Mouse (Mus musculus) adrenal gland (tissue): Measurements from ENCODE around the gene Ndufv2.

Experiments
- intact Hi-C: fragments of 180-260 bp; cut with DNase I; formaldehyde crosslinking; loops from one replicate; pipeline ENCODE4 v1.15.1; 2025
- long read RNA-seq, 2 experiments: library from polyadenylated mRNA; unstranded; transcript quantifications; one replicate each; pipeline ENCODE4 v2.0.0; 2020; ENCODE audit warnings: borderline replicate concordance in 1 of 2; ENCODE audit not compliant: insufficient replicate concordance in 1 of 2

The Ndufv2 gene
- long read RNA-seq, experiment 1, transcript Ndufv2-203 (8 exons, 1,697 nt): major isoform, 215 of 226 reads
- long read RNA-seq, experiment 1, partial matches to known transcripts: 3 of 226 reads
- long read RNA-seq, experiment 1, other reads (novel, unspliced or antisense): 8 of 226 reads
- long read RNA-seq, experiment 2, transcript Ndufv2-203 (8 exons, 1,697 nt): major isoform, 276 of 297 reads
- long read RNA-seq, experiment 2, partial matches to known transcripts: 7 of 297 reads
- long read RNA-seq, experiment 2, other reads (novel, unspliced or antisense): 14 of 297 reads

DNA sequence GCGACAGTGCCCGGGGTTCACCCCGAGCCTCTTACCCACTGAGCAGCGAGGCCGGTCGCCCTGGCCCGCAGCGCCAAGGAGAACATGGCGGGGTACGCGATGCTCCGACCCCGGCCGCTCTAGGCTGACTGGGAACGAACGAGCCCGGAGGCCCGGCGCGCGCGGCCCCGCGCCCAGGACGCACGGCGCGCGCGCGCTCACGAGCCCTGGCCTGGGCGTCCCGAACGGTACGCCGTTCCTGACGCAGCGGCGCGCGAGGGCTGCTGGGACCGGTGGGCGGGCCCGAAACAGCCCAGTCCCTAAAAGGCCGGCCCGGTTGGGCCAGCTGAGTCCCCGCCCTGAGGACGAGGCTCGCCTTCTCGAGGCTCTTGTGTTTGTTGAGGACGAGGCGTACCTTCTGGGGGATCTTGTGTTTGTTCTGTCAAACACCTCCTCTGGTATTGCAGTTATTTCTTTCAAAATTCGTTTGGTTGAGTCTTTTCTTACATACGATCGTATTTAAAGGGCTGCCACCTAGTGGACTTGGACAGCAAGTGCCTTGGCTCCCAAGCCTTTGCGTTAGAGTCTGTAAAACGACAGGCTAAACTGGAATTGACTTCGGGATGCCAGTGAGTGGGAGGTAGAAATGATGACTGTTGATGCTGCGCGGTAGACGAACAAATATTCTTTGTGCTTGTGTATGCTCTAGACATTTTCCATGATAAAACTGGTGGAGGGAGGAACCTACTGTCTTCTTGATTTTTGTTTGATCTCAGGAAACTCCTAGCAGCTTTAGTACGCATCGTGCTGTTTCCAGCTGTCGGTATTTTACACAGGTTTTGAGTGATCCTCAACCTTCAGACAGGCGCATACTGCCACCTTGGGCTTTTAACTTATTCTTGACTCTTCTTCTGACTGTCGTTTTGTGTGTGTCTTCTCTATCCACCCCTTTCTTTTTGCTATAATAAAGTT, at the start of gene Ndufv2:
Gene Ndufv2, minus strand, starts transcription at position 180 of the 951 bp plus-strand sequence.
- intact Hi-C loops: loop anchor here (5.0 to 10.0 kb wide), 3 partner anchors 34 to 239 kb away; partner anchors contain the start of gene Twsg1

DNA sequence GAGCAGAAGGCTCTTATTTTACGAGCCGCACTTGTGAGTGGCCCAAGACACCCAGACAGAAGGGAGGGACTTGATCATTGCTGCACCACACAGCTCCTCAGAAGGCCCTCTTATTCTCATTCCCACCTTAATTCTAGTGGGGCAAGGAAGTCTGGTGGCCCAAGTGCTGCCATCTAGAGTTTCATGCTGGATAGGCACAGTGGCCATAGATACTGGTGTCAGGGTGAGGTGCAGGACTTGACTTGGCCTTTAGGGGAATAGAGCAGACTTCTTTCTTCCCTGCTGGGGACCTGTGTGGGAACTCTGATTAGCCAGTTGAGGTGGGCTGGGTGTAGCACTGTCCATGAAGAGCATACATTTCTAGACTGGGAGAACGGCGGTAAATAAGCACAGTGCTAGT, 29.9 kb upstream of the Ndufv2 start:
- intact Hi-C loops: no loop called here

DNA sequence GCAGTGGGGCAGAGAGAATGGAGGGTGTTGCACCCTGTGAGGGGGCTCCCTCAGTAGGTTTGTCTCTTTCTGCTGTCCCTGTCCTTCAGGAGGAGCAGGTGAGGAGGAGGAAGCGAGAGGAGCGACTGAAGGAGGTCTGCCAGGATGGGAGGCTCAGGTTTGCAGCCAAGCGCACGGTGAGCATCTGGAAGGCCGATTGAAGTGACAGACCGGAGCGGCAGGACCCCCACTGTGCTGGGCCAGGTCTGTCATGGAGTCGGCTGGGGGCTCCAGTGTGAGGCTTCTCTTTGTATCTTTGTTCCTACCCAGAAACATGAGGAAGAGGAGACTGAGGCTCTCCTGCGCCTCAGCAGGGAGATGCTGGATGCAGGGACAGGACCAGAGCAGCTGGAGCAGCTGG, 29.0 kb upstream of the Ndufv2 start:
- intact Hi-C loops: no loop called here

DNA sequence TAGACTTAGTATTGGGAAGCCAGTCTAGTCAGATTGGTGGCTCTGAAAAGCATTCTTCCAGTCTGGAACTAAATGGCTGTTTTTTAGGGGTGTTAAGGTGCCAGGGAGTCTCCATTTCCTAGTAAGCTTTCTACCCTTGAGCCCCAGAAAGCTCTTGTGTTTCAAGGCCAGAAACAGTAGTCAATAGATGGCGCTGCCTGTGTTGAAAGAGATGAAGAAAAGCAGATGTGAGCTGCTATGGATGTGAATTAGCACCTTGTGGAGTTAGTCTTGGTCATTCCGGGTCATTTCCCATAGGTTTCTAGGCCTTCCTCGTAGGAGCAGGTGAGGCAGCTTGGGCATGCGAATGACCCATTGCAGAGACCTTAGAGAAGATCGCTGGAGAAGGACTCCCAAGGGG, 23.9 kb upstream of the Ndufv2 start:
- intact Hi-C loops: no loop called here

DNA sequence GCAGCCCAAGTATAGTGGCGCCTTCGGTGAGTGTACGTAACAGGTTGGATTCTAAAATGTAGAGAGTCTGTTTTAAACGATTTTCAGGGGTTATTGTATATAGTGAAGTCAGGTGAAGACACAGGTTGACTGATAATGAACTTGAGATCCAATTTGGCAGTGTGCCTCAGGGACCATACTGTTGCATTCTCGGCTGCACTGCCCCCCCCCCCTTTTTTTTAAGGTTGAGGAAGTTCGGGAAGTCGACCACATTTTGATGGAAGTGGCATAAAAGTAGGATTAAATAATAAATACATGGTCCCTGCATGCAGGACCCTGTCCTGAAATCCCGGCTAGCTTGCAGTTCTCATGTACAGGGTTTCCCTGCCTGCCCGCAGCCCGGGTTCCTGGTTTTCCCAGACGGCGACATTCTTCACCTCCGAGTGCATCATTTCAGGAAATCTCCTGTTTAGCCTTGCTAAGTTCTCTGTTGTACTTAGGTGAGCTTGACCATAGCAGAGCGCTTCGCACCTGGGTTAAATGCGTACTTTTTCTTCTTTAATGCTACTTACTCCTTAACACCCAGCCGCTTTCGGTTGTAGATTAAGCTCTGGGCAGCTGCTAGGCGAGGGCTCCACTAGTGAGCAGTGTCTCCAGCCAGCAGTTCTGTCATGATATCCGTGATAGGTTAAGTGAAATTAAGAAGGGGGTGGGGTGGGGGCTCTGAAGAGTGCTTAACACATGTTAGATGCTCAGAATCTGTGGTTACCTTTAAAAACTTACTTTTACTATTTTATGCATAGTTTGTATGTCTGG, 22.7 kb upstream of the Ndufv2 start:
- intact Hi-C loops: no loop called here

DNA sequence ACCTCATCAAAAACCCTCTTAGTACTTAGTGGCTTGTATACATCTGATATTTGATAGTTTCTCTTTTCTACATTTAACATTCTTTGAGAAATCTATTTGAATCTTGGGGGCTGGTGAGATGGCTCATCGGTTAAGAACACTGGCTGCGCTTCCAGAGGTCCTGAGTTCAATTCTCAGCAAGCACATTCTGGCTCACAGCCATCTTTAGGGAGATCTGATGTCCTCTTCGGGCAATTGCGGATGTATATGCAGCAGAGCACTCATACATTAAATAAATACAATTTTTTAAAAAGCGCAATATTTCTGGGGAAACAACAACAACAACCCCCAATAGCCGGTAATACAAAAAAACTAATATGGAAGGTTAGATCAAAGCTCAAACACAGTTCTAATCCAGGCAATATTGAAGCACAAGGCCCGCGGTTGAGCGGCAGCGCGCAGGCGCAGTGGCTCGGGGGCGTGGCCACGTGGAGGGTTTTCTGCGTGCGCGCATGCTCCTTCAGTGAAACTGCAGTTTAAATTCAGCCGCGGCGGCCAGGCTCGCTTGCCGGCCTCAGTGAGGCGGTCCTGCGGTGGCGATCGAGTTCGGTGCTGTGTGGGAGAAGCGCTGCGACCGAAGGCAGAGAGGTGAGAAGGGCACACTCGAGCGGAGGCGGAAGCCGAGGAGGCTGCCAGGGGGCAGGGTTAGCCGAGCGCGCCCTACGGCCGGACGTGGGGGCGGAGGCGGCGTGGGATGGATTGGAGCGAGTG, 21.9 kb upstream of the Ndufv2 start, which contains the start of gene Ddx11:
Gene Ddx11, plus strand, starts transcription at position 455 of the 750 bp plus-strand sequence.
- intact Hi-C loops: no loop called here

DNA sequence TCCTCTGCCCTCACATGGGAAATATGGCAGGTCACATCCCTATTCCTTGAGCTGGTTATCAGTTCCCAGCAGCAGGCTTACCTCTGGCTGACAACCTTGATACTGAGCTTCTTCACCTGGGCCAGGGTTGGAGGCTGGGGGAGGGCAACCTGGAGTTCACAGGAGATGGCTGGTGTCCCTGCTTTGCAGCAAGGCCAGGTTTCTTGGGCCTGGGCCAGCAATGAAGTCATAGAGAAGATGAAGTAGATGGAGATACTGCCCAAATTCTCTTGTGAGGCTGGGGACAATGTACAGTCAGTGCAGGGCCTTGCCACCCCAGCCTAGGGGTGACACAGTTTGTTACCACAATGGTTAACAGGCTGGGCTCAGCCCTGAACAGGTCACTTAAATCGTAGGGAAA, 19.3 kb upstream of the Ndufv2 start:
- intact Hi-C loops: no loop called here

DNA sequence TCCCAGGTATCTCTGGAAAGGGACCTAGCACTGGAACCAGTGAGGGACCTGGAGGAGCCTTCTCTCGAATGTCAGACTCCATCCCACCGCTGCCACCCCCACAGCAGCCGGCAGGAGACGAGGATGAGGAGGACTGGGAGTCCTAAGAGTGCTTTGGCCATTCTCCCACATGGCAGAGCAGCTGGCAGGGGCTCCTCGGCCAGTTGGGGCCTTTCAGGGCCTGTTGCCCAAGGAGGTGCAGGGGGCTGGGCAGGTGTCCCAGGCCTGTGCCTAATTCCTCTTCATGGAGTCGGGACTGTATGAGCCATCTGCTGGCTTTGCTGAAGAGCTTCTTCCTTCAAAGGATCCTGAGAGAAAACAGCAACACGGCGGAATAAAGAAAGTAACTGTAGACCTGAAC, 17.6 kb upstream of the Ndufv2 start:
- intact Hi-C loops: no loop called here

DNA sequence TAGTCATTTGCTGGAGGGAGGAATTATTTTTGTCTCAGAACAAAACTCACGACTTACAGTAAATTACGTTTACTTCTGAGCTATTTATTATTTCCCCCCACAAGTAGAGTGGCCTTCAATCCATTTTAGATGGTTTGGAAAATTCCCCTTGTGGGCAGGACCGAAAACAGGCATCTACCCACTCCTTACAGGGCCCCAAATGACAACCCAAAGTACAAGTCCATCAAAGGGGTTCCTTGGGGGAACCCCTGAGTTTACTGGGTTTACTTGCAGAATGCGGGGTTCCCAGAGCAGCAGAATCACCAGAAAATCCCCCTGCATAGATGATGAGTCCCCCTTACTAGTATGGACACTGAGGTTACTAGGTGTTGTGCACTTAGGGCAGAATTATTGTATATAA, 10.8 kb upstream of the Ndufv2 start:
- intact Hi-C loops: no loop called here

DNA sequence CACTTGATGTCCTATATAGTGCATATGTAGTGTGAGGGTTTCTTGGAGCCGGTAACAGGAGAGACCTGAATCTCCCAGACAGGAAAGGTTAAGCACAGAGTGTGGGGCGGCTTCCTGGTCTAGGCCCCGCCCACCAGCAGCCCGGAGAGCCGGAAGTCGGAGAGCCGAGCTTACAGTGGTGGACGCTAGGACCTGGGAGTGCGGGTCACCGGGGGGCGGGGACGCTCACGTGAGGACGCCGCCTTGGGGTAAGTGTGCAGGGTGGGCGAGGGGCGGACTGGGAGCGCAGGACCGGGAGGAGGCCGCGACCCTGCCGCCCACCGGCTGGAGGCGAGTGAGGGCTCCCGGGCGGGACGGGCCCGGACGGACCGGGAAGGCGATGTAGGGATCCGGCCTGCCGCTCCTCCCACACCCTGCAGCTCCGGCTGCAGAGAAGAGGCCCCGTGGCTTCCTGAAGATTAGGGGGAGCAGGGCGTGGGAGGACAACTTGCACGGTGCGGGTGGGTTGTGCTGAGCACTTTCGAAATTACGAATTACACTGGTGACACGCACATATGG, 10.1 kb upstream of the Ndufv2 start, which contains the start of gene Washc1:
Gene Washc1, plus strand, starts transcription at position 144 of the 558 bp plus-strand sequence.
- intact Hi-C loops: no loop called here

DNA sequence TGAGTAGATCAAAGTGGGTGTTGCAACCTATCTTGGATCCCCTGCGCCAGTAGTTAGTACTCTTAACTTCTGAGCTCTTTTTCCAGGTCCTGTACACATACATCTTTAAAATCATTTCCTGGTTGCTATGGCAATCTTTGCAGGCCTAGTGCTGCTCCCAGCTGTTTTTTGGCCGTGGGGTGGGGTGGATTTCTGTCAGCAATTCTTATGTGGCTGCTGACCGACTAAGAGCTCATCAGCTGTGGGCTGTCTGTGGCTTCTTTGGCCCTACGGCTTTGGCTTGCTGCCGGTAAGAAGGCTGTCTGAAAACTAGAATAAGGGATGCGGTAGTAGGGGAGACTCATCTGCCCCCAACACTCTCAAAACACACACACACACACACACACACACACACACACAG, 9.4 kb upstream of the Ndufv2 start:
- intact Hi-C loops: no loop called here

DNA sequence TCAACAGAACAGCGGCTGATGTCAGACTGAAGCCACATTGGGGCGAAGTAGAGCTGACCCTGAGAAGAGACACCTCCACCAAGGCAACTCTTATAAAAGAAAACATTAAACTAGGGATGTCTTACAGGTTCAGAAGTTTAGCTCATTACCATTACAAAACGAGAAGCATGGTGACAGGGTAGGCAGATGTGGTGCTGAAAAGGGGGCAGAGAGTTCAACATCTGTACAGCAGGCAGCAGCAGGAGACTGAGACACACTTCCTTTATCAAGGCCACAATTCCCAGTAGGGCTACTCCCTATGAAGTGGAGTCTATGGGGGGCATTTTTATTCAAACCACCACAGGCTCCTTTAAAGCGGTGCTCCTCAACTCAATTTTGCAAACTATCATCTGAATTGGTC, 6.8 kb upstream of the Ndufv2 start:
- intact Hi-C loops: loop anchor here (5.0 to 10.0 kb wide), 2 partner anchors 153 to 236 kb away; partner anchors contain the start of gene Twsg1

DNA sequence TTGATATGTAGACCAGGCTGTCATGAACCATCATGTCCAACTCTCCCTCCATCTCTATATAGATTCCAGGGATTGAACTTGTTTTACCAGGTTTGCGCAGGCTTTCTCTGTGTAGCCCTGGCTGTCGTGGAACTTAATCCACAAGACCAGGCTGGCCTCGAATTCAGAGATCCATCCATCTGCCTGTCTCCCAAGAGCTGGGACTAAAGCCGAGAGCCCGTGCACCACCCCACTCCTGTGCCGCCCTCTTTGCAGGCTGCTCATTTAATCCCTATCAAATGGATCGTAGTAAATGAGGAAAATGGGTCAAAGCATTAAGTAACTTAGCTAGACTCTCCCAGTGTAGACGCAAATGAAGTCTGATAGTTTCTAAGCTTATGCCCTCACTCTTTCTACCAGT, 6.1 kb upstream of the Ndufv2 start:
- intact Hi-C loops: loop anchor here (5.0 to 10.0 kb wide), 2 partner anchors 153 to 235 kb away; partner anchors contain the start of gene Twsg1

DNA sequence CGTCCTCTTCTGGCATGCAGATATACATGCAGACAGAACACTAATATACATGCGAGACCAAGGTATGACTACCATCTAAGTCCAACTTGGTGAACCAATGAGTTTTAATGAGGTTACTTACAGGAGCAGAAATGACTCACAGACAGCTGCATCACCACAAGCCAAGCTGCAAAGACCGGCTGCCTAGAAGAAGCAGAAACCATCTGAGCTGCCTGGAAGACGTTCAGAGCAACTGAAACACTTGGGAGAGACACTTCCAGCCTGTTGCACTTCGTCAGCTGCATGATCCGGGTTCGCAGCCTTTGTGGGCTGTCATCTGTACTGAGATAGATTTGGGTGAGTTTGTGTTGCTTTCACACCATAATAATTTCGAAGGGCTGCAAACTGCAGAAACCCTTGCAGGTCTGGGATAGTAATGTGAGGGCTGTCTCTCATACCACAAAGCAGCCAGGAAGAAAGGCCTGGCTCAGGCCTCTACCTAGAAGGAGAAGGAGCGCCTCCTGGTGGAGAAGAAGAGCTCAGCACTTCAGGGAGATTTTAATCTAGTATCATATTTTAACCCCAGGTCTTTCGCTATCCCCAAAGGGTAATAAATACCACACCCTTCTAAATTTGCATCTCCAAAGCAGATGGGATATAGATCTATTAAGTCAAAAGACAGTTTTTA, 5.4 kb upstream of the Ndufv2 start:
- intact Hi-C loops: loop anchor here (5.0 to 10.0 kb wide), 2 partner anchors 152 to 234 kb away; partner anchors contain the start of gene Twsg1

DNA sequence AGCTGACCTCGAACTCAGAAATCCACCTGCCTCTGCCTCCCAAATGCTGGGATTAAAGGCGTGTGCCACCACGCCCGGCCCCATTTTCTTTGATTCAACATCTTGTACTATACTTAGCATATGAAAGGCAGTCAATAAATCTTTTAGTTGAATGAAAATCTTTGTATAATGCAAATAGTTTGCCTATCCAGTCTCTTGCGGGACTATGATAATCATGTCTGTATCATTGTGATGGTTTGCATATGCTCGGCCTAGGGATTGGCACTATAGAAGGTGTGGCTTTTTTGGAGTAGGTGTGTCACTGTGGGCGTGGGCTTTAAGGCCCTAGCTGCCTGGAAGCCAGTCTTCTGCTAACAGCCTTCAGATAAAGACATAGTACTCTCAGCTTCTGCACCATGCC, 2.7 kb upstream of the Ndufv2 start:
- intact Hi-C loops: loop anchor here (5.0 to 10.0 kb wide), 3 partner anchors 37 to 242 kb away; partner anchors contain the start of gene Twsg1

DNA sequence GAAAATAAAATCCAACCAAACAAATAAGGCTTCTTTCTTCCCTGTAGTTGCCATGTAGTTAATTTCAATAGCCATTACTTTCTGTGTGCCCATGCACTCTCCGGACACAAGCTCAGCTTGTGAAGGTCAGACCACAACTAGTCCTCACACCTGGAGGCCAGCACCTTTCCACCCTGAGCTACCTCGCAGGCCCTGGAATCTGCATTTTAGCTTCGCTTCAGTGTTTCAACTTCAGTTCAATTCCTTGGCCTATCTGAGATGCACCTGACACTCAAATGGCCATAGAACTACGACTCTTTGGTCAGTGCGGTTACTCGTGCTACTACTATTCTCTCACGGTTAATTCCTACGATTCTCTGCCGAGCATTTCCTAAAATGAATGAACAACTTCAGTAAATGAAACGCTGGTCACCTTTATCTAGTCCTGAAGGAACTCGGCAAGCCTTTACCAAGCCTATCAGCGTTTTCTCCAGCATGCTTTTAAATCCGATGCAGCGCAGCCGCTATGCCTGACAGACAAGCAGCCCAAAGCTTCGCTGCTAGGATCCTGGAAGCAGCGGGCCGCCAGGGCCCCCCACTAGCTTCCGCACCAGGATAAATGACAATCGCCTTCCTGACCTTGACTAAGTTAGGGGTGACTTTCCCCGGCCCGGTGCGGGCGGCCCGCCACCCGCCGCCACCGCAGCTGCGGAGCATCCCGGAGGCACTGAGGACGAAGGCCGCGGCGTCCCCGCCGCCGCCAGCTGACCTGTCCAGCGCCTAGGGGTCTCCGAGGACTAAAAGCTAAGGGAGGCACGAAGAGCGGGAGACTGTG, 586 bp downstream of the Ndufv2 start:
- intact Hi-C loops: loop anchor here (5.0 to 10.0 kb wide), 3 partner anchors 33 to 238 kb away; partner anchors contain the start of gene Twsg1

DNA sequence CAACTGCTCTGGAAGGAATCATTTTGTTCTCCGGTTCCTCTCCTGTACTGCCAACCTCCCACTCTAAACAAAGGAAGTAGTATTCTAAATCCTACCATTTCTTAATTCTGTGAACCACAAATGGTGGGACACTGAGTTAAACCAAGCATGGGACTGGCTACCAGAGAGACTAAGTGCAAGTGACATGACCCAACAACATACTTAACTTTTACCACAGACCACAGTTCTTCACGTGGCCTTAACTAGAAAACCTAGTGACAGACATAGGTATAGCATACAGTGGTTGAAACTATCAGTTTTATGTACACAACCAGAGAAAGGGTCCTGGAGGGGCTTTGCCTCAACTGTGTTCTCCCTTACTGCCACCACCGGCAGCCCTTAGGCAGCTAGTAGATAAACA, 8.7 kb downstream of the Ndufv2 start:
- intact Hi-C loops: no loop called here

DNA sequence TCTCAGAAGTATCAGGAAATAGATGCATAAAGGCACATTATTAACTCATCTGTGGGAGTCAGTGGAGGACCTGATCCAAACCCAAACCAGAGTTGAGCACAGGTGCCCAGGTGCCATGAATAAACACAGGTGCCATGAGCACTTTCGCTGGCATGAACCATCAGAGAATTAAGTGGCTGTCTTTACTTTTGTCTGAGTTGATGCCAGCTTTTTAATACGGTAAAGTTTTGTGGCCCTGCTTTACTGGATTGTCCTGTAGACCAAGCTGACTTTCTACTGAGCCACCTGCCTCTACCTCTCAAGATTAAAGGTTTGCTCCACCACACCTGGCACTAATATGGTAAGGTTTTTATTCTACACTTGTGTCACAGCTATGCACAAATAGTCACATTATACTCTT, 9.3 kb downstream of the Ndufv2 start:
- intact Hi-C loops: no loop called here
